Mouse (Mus musculus): ENCODE measurements around the gene Afdn. TPM values are rescaled to one million over a fixed set of nuclear protein-coding genes. Genes with fewer than 3 reads are reported as not detected.
"Not testable (repeated sequence)": the region's sequence is repeated elsewhere in the genome, so short reads cannot be mapped to it uniquely, and the experiment has no call there.

The Afdn gene
- polyA plus RNA-seq, 1 experiment from 2014 or later: 107 TPM

DNA sequence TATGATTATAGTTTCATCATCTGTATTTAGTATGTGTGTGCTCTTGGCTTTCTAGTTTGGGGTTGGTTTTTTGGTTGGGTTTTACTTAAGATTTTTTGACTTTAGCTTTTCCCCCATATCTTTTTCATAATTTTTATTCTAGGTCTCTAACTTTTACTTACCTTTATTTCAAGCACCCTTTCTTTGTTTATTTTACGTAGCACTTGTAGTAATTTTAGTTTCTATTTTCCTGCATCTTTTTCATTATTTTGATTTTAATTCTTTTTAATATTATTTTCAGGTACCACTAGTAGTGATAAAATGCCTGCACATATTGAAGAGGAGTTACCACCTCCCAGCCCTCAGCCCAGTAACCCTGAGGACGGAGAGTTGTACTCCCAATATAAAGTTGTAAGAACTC lies 187.7 kb downstream of the Afdn start, which contains the start of gene Gm7168:
TSS of gene Gm7168 (plus strand) at position 301 of the 400 bp plus-strand sequence.
- 92% methylated on average over 1 of the region's 2 CpGs for WGBS
- not testable (repeated sequence) for H3K4me1 ChIP-seq (ENCODE audit: control insufficient read depth, insufficient read depth, low read length); ATAC-seq; H3K9ac ChIP-seq (ENCODE audit: low read length); H3K27ac ChIP-seq (ENCODE audit: low read depth, low read length); H3K36me3 ChIP-seq (ENCODE audit: control insufficient read depth, insufficient read depth, low read length); H3K4me2 ChIP-seq (ENCODE audit: low read length); DNase-seq (ENCODE audit: low spot score); H3K9me3 ChIP-seq (replicated peaks; ENCODE audit: control insufficient read depth, low read length); H3K27me3 ChIP-seq (replicated peaks; ENCODE audit: control insufficient read depth, insufficient read depth, low read length); H3K4me3 ChIP-seq (ENCODE audit: low read depth, low read length)

GRCm38 (mm10) chr17:13951570-13951969 lies 191.2 kb downstream of the Afdn start:
- not testable (repeated sequence) for H3K4me2 ChIP-seq (ENCODE audit: low read length); H3K4me3 ChIP-seq (ENCODE audit: low read depth, low read length); H3K9me3 ChIP-seq (replicated peaks; ENCODE audit: control insufficient read depth, low read length); DNase-seq (ENCODE audit: low spot score); H3K27me3 ChIP-seq (replicated peaks; ENCODE audit: control insufficient read depth, insufficient read depth, low read length); H3K27ac ChIP-seq (ENCODE audit: low read depth, low read length); ATAC-seq; H3K9ac ChIP-seq (ENCODE audit: low read length); H3K36me3 ChIP-seq (ENCODE audit: control insufficient read depth, insufficient read depth, low read length); H3K4me1 ChIP-seq (ENCODE audit: control insufficient read depth, insufficient read depth, low read length)
- WGBS: 91% methylated on average over 1 of the region's 1 CpGs

Other genes with a start within 250 kb of the Afdn start
- gene Tcte2, start 1.3 kb downstream of the Afdn start, polyA plus RNA-seq (2014; fragmentation: Nextera tagmentation; extraction: Ambion mirVana): 16.9 and 21.1 TPM in 2 replicates
- not detected in 2 replicates for gene Gm7168, start 187.8 kb downstream of the Afdn start, polyA plus RNA-seq (2014; fragmentation: Nextera tagmentation; extraction: Ambion mirVana)
- not detected in 2 replicates for gene Gm7356, start 243.2 kb downstream of the Afdn start, polyA plus RNA-seq (2014; fragmentation: Nextera tagmentation; extraction: Ambion mirVana)